Mouse (Mus musculus) gonadal fat pad, adult 2 months (tissue): Measurements from ENCODE around the gene Npnt. TPM values are rescaled to one million over a fixed set of nuclear protein-coding genes. Genes with fewer than 3 reads are reported as not detected.

Experiments used
- DNase-seq: peaks from one replicate; pipeline ENCODE4 v3.0.0-alpha.2; 2012; ENCODE audit warnings: low read depth
- polyA plus RNA-seq: library from polyadenylated mRNA; depleted of rRNA; stranded (reverse); fragments of >200 nt; gene quantifications from 2 replicates; pipeline ENCODE4 v1.2.3, GENCODE M21; 2012

The Npnt gene
- polyA plus RNA-seq, 1 experiment: 20.8 TPM

DNA sequence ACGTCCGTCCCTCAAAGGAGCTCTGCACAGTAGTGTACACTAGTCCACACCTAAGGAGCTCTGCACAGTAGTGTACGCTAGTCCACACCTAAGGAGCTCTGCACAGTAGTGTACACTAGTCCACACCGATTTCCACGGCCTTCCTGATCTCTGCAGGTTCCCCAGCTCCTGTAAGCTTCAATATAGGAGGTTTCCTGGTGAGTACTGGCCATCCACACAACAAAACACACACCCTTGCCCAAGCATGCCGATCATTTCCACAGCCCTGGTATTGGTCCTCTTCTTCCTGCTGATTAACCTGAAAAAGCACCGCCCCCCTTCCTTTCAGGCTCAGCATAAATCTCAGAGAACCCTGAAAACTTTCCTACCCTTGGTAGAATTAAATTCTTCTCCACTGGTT, 57.6 kb downstream of the Npnt start:
- no peak for DNase-seq

DNA sequence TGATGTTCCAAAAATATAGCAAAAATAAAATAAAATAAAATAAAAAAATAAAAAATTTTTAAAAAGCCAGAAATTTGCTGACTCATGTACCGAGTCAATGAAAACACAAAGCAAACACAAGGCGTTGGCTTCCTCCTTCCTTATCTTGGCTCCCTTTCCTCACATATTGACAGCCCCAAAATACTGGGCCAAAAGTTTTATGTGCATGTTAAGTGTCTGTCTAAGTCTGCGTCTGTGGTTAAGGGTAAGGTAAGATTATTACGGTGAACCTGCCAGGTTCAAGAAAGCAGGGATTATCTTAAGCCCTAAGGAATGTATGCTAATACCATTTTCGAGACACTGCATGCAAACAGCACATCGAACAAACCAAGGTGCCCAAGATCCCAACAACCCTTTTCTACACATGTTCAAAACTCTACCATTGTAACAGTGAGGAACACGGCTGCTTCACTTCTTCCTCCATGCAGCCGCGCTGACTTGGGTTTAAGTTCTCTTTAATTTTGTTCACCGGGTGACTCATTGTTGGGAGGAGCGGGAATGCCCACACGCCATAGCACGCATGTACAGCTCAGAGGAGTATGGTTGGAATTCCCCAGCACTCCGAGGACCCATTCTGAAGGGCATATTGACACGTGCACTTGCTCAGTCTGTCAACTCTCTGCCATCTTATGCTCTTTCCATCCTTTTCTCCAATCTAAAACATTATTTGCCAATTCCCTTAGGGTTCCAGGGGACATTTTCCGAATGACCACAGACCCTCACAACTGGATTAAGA, 62.8 kb downstream of the Npnt start:
- DNase-seq: peak; percentile 61

DNA sequence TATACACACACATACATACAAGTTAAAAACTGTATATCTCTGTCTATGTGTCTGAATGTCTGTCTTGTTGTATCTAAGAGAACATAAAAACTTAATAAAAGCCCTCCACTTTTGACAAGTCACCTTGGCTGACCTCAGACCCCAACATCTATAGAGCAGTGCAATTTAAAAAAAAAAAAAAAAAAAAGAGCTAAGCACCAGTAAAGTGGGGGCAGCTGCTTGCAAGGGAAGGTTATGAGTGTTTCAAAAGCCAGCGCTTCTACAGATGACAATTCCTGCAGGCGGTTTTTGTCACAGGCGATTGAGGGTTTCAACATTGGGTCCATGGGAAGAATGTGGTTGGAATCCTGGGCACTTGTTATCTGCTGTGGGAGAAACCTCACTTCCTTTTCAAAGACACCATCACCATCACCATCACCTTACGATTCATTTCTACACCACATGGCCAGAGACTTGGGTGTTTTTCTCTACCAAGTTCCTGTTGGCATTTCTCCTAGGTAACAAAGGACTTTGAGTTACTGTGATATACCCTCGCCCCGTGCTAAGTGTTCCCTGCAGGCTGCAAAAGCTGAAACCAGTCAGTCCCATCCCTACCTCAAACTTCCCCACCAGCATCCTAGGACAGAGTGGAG, 63.6 kb downstream of the Npnt start:
- DNase-seq: no peak

DNA sequence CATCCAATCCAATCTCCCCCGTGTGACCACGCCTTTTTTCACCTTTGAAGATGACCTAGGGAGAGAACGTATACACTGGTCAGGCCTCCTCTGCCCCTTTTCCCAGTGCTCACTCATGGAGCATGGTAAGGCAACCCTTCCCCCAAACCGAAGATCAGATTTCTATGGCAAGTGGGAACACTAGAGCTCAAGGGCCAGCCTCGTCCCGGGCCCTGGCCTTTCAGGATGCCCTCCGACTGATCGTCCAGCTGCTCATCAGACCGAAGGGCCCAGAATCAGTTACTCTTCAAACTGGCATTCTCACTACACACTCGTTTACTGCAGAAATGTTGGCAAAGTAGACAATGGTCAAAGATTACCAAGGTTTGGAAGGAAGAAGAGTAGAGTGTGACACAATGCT, 65.6 kb downstream of the Npnt start:
- no peak for DNase-seq

DNA sequence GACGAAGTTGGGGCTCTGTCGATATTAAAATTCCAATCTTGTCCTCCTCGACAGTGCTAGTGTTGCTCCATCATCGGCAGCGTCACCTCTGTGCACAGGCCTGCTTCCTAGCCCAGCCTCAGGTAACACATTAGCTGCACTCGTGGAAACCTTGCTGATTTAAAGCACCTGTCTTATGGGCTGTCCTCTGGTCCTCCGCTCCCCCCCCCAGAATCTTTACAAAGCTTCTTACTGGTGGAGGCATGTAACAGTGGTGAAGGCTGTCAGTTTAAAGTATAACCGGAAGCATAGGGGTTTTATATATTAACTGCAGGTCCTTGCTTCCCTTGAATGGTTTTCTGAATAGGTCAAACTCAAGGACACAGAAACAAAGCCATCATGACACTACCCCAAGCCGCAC, 66.8 kb downstream of the Npnt start:
- DNase-seq: no peak

DNA sequence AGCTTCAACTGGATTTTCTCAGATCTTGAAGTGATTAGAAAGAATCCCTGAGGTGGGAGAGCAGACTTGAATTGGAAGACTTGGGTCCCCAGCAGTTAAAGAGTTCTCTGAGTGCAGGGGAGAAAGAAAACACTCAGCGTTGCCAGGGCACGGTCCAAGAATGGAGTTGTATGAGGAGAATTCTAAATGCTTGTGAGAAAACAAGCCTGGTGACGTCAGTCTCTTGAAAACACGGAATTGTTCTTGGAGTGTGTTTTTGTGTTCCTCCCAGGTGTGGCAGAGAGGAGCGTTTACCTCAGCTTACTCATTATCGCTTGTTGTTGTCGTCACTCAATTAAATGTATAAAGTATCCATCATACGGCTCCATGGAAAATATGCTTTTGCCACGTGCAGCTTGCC, 69.3 kb downstream of the Npnt start:
- DNase-seq: no peak

DNA sequence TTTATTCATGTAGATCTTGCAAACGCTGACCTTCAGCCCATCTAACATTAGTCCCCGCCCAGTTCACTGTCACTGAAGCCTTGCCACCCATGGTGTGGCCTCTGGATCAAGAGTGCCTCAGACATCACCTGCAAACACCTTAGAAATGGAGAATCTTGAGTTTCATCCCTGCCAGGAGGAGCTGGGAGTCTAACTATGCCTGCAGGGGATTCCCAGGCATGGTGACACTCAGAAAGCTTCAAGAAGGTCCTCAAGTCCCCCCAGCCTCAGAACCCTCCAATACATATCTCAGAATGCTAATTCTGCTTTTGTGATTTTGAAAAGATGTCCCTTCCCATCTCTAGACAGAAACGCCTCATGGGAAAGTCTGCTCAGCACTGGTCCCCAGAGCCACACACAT, 69.7 kb downstream of the Npnt start:
- DNase-seq: no peak

DNA sequence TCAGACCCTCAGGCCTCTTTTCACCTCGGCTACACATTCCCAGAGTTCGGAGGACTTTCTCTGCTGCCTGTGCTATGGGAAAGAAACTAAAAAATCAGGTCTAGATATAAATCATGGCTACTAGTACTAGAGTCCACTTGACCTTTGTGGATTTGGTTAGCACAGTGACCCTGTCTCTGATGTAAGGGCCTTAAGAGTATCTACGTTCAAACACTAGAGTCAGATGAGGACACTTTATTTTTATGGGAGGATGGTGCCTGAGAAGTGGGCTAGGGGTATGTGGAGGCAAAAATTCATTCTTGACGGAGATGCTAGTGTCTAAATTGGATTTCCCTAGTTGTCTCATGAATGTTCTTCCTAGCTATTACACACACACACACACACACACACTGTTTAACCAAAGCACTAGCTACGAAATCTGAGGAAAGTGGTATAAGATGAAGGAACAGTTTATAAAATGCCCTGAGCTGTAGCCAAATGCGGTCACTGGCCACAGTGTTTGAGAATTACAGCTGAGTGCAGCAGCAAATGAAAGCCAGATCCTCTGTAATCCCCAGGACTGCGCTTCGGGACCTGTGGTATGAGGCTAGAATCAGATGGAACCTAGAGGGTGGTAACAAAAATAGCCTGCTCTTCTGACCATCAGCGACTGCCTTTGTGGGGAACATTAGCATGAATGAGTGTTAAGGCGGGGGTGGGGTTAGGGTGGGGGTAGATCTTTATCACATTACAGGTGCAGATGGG, 73.0 kb downstream of the Npnt start:
- DNase-seq: no peak

DNA sequence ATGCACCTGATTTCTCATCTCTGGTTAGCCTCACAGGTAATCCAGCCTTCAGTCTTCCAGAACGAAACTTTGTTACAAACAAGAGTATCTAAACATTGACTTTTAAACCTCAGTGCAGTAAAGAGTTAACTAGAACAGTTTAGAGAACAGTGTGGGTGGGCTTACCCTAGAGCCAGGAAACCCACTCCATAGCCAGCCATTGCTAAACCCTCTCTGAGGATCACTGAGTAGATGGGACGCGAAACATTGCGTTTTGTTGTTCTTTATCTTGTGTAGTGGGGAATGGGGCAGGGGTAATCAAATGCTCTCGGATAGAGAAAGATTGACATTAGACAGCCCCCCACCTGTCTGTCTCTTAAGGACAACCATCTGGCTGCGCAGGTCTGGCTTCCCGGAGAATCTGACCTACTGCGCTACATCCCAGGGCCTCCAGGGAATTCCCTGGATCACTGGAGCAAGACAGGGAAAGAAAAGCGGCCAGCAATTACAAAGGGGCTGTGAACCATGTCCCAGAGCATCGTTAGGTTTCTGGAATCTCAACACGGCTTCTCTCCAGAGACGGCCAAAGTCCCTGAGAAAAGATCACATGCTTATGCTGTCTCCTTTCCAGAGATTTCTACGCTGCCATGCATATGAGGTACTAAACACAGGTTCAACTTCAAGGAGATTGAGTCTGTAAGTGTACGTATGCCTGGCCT, 73.9 kb downstream of the Npnt start:
- DNase-seq: no peak

DNA sequence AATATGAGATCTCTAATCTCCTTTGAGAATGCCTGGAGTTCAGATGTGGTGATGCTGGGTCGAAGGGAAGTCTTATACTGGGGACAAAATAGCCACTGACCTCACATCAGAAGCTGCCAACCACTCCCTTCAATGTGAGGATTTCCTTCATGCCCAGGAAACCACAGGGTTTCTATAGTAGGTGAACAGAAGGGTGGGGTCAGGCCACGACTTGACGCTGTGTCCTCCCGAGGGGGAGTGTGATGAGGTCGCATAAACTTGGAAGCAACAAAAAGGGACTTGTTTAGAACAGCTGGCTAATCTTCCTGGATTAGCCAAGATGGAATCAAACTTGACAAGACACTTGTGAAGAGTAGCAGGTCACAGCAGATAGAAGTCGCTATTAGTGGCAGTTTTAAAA, 76.8 kb downstream of the Npnt start:
- no peak for DNase-seq

DNA sequence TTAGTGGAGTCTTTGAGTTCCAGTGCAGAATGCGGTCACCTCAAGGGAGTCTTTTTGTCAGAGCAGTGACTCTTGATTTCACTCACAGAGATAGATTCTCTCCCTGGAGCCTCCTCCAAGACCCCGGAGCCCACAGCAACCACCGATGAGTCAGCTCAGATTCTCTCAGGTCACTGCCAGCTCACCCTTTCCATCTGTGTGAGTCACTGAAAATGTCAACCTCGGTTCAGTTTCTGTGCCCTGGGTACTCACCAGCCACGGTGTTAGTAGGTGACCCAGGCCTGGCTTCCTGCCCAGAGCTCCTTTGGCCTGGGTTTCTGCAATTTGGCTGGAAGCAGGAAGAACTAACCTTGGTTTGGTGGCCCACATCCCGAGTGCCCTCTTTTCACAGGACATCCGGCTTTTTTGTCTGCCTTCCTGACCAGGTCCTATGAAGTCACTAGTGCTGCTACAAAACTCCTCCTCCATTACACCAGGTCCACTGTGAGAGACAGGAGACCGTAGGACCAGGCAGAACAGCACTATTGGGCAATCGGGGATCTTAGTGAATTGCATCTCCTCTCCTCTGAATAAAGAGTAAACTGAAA, 78.7 kb downstream of the Npnt start:
- DNase-seq: no peak

DNA sequence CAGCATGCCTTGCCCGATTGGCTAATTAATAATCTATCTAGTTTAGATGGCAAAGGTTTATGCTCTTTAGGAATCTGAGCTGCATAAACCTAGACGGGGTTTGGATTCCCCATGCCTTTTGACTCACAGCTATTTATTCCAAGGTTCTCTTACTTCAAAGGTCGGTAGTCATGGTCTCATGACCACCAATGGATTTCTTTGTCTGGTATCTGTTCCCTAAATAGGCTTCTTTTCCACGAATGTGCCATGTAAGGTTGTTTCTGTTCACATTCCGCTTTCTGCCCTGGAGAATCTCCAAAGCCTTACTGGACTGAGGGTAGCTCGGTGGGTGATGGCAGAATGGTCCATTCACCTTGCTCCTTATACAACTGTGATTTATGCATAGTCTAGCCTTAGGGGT, 80.0 kb downstream of the Npnt start:
- no peak for DNase-seq

DNA sequence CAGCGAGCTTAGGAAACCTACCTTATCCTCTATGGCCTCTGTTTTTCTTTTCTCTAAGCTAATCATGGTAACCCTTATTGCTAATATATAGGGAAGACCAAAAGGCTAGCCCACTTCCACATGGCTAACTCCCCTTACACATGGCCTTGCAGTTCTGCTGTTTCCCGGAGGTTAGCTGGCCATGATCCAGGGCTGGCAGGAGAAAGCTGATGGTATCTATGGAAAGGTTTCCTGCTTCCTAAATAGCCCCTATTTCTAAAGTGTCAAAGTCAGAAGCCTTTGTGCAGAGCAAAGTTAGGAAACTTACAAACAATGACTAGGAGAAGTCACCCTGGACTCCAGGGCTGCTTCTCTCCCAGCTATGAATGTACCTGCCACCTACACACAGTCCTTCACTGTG, 81.3 kb downstream of the Npnt start:
- no peak for DNase-seq

DNA sequence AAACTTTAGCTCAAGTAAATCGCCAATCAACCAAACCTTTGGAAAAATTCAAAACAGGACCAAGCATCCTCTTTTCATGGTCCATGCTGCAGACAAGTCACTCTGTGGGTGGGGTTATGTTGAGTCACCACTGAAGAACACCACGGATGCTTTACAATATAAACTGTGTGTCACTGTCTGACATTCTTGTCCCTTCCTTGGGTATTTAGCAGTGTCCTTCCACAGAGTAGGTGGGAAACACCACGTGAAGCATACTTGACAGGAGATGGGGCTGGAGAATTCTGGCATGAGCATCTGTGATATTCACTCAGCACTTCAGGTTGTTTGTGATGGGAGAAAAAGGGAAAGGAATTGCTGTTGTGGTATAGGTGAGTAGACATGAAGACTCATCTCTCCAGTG, 83.1 kb downstream of the Npnt start:
- DNase-seq: no peak

DNA sequence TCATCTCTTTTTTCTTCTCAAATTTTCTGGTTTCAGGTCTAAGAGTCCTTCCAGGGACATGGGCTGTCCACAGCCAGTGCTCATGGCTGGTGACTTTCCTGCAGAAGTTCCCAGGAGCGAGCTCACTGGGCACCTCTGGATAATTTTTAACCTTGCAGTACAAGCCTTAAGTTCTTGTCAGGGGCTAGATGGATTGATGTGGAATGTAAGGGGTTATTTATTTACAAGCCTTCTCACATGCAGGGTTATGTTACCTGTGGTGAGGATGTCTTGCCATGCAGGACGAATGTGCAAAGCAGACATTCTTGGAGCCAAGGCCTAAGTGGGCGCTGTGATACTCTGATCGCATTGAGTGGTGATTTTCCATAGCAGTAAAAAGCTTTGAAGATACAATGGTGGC, 84.5 kb downstream of the Npnt start:
- no peak for DNase-seq

DNA sequence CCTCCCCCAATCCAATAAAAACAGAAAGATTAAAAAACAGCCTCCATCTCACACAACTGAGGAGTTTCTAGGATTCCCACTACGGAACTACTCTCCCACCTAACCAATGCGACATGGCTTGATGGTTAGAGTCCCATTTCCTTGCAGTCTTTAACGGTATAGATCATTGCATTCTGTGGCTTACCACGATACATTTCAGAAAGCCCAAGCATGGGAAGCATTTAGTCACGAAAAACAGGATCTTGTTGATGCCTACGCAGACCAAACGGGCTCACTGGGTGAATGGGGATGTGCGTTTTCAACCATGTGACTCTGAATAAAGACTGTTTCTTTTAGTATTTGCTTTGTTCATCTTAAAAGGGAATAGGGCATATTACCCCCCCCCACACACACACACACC, 85.1 kb downstream of the Npnt start:
- no peak for DNase-seq

DNA sequence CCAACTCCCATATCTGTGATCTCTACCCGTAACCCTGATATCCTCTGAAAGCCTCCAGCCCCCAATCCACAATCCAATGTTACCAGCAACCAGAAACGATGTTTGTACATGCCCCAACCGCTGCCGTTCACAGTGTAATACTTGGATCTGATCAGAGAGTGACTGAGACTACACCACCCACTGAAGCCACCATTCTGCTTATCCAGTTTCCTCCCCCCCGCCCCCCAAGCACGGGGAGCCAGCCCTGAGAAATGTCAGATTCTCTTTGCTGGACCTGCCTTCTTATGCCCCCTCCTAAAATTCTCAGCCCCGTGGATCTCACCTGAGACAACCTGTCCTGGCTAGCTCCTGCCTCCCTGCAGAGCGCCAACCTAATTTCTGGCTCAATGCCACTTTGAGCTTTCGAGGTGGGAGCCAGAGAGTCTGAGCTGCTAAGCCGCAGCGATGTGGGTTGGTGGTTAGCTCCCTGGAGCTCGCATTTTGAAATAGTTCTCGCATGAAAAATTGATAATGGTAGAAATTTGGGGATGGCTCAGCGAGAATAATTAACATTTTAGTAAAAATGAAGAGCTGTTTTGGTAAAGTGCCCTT, 85.7 kb downstream of the Npnt start:
- DNase-seq: peak; percentile 41

DNA sequence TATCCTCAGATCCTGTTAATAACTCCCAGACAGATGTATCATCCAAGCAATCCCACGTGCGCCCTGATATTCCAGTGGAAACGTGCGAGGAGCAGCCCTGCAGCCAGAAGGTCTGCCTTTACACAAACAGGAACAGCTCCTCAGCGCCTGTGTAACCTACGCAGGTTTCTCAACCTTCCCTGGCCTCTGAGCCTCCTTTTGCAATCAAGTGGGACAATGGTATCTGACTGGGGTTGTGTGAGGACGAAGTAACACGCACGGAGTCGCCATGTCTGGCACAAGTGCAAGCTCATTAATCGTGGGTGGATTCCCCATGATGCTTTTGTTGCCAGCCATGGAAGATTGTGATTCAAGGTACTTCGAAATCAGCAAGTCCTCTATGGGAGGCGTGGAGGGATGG, 86.2 kb downstream of the Npnt start:
- peak; percentile 98 for DNase-seq

DNA sequence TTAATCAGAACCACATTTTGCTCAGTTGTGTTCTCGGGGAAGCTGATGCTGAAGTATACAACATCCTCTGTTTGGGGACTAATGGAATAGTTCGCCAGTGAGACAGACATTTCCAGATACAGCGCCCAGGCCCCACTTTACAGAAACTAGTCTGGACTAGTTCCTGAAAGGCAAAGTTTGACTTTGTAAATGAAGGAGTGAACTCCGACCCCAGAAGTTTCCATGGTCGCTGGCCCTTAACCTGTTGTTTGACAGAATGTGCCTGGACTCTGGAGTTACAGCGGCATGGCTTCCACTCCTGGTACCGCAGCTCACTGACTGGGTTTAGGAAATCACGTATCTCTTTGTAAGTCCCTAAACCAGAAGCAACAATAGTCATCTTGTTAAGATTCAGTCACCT, 89.3 kb downstream of the Npnt start:
- DNase-seq: no peak

DNA sequence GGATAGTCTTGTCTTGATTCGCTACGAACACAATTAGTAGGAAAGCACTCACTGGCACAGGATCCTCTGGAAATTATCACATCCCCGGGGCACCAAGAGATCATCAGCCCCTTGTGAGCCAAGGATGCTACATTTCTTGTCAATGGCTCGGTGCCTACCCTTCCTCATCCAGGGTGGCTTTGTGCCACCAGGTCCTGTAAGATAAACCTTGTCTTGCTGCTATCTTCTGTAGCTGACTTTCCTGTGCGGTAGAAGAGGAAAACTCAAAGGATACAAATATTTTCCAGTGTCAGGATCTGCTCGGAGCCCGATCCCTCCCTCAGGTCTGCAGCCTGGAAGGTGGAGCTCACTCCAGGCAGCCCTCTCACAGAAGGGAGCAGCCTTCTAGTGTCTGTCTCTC, 90.5 kb downstream of the Npnt start:
- DNase-seq: no peak

DNA sequence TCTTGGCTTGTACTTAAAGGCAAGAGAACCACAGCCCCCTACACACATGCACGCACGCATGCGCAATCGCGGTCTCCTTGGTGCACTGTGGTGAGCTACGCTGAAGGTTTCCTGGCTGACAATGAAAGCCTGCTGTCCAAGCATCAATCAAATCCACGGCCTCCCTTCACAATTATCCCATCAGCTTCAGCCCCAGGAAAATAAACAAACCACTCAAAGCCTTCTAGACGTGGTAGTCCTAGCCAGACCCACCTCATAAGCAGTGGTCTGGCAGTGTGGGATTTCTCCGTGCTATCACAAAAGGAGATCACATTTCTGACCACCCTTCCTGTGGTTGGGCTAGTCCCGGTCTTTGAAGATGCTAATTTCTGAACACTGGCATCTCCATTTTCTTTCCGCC, 91.2 kb downstream of the Npnt start:
- no peak for DNase-seq

DNA sequence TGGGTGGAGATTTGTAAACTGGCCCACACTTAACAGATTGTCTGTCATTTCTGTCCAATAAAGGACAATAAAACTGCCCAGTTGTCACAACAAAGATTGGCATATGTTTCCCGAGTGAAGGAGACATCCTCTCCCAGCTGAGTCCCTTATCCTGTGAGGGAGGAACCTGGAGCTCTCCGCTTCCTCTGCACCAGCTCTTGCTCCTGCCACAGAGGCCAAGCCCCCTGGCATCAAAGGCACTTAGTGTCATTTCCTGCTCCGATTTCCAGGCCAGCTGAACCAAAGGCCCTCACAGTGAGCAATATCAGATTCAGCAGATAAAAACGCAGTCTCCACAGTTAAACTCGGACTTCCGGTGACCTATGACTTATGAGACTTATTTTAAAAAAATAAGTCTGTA, 93.4 kb downstream of the Npnt start:
- no peak for DNase-seq
